Mouse (Mus musculus) CH12.LX (cell line): ENCODE data around the gene Nav3.

Source experiments
- CTCF ChIP-seq, 2 experiments: IDR thresholded peaks in 1 of 2; conservative IDR thresholded peaks in 1 of 2; 2 replicates each; pipeline ENCODE4 v1.5.1; 2011 to 2012; ENCODE audit warnings: low read depth in 2 of 2, low read length in 2 of 2, improper control_type of control experiment in 1 of 2, inconsistent platforms in 1 of 2, mild to moderate bottlenecking in 1 of 2, moderate library complexity in 1 of 2
- HCFC1 ChIP-seq: IDR thresholded peaks from 2 replicates; pipeline ENCODE4 v1.6.1; 2012; ENCODE audit warnings: low read depth, mild to moderate bottlenecking, inconsistent platforms, low read length, improper control_type of control experiment
- MAFK ChIP-seq: IDR thresholded peaks from 2 replicates; pipeline ENCODE4 v1.6.1; 2011; ENCODE audit warnings: low read length, improper control_type of control experiment; ENCODE audit not compliant: insufficient replicate concordance
- MAX ChIP-seq: IDR thresholded peaks from 2 replicates; pipeline ENCODE4 v1.6.1; 2011; ENCODE audit warnings: low read length, improper control_type of control experiment
- POLR2A ChIP-seq: IDR thresholded peaks from 2 replicates; pipeline ENCODE4 v1.6.1; 2011; ENCODE audit warnings: low read depth, mild to moderate bottlenecking, improper control_type of control experiment, low read length
- USF1 ChIP-seq: IDR thresholded peaks from 2 replicates; pipeline ENCODE4 v1.6.1; 2014; ENCODE audit warnings: low read depth, mild to moderate bottlenecking, inconsistent platforms, low read length, improper control_type of control experiment
- USF2 ChIP-seq: conservative IDR thresholded peaks from 2 replicates; pipeline ENCODE4 v1.6.1; 2011; ENCODE audit warnings: low read depth, low read length, improper control_type of control experiment
- ZKSCAN1 ChIP-seq: IDR thresholded peaks from 2 replicates; pipeline ENCODE4 v1.6.1; 2012; ENCODE audit warnings: low read depth, inconsistent platforms, low read length, improper control_type of control experiment, borderline replicate concordance

GRCm38 (mm10) chr10:109765650-109766049 is 690.4 kb downstream of the Nav3 start:
- TF ChIP-seq CTCF (conservative IDR thresholded peaks at IDR 0.05 in 1 of 2, IDR thresholded peaks at IDR 0.05 in 1 of 2; ENCODE audit: low read depth in 2 of 2, low read length in 2 of 2) (peak; percentile 17 to 55; a peak in 3 of 4 replicates), USF1 (no peak), HCFC1 (no peak), USF2 (no peak), POLR2A (no peak), MAFK (no peak), MAX (no peak), ZKSCAN1 (no peak)
